Mouse (Mus musculus): ENCODE results near the gene Wwc1.
"Not testable (repeated sequence)": the region's sequence is repeated elsewhere in the genome, so short reads cannot be mapped to it uniquely, and the experiment has no call there.

The Wwc1 gene

DNA sequence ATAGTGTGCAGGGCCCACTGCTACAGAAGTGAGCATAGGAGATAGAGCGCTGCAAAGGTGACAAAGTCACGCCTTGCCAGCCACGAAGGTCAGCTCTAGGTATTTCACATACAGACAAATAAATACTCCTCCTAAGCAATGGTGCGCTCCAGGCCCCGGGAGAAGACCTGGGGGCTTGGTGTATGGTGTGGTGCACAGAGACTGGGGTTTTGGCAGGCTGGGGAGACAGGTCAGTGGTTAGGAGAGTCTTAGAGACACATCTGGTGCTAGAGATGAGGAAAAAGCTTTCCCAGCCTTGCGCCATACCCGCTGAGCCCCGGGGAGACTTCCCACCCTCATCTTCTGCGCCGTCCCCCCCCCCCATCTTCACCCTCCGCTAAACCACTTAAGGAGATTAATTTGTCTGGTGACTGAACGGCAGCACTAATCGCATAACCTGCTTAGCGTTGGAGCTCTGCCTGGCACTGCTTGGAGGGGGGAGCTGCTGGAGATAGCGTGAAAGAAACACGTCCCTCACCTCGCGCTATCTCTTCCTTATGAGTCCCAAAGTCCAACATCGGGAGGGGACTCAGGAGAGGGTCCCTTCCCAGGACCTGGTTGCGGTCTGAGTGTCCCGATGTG is 106.6 kb downstream of the Wwc1 start:
- no peak for DNase-seq

GRCm38 (mm10) chr11:35870961-35871360 is 109.4 kb downstream of the Wwc1 start:
- DNase-seq, result no peak

- no peak for DNase-seq
Measured at GRCm38 (mm10) chr11:35866140-35866539, 114.2 kb downstream of the Wwc1 start.

DNA sequence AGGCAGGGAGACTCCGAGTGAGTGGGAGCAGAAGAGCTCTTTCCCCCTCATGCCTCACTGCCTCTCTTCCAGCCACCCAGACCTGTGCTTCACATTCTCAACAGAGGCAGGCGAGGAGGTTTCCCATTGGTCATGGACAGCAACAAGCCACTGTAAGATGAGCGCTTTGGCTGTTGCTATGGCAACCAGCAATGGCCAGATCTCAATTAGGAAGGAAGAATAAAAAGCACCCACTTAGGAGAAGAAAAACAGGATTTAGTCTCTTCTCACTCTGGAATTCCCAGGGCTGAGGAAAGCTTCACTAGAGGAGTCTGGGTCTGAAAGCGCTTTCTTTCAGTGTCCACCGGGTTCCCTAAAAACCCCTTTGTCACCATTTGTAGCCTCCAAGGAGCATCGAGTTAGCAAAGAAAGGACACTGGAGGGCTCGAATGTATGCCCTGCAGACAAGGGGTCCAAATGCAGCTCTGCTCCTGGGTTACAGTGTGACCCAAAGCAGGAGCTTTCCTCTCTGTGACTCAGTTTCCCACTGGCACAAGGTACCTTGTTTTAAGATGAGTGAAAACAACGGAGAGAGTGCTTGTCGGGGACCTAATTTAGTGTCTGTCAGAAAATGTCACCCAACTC is 115.2 kb downstream of the Wwc1 start:
- no peak for DNase-seq

DNA sequence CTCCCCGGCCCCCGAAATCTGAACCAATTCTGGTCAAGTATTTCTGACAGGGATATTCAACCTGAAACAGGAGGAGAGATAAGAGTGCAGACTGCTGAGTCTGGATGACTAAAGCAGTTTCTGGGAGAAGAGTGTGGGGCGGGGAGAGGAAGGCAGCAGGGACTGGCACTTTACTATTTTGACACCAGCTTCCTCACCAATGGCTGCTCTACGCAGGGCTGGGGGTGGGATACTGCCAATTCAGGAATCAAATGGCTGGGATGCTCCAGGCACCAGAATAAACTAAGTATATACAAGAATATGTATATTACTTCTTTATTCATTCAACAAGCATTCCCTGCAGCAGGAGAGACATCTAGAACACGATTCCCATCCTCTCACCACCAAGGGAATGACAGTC is 116.7 kb downstream of the Wwc1 start:
- no peak for DNase-seq

- DNase-seq, result no peak
Measured at GRCm38 (mm10) chr11:35857395-35858067, 122.8 kb downstream of the Wwc1 start.

GRCm38 (mm10) chr11:35856359-35857040 is 123.8 kb downstream of the Wwc1 start:
- no peak for DNase-seq

- no peak for DNase-seq
Measured at GRCm38 (mm10) chr11:35855567-35855966, 124.8 kb downstream of the Wwc1 start.

DNA sequence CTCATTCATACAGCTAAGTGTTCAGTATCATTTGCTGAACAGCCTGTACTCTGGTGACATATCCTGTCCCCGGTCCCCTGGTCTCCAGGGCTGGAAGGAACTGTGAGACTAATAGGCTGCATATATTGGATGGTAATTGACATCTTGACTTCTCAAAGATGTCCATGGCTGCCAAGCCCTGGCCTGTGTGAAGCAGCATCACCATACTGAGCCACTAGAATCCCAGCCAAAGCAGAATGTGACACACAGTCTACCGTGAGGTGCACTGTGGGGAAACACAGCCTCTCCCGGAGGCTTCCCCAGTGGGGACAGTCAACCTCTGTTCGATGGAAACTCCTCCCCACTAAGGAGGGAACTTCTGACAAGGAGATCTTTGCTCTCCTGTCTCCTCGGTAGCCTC is 125.4 kb downstream of the Wwc1 start:
- no peak for DNase-seq

DNA sequence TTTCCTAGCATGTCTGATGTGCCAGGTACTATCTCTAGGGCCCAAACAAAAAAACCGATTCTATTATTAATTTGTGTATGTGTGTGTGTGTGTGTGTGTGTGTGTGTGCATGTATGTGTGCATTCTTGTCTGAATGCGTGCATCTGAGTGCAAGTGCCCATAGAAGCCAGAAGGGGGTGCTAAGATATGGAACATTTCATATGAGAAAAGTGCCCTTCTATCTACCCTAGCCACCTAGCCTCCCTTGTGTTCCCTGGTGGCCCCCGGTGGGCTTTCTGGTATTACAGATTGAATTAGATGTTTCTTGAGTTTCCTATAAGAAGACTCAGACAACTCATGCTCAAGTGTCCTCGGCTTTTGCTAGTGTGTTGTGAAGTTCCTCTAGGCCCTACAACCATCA is 126.7 kb downstream of the Wwc1 start:
- no peak for DNase-seq

DNA sequence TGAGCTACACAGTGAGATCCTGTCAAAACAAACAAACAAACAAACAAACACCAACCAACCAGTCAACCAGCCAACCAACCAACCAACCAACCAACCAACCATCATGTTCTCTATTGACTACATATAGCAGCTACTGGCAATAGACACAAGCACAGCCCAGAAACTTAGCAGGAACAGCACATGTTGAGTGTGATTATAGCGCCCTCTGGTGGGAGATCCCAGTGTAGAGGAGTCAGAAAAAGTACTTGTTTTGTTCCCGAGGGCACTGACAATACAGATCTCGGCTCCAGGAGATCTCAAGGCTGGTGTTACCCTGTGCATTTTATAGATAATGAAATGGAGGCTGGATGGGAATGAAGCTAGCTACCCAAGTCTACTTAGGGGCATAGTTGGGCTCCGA is 127.6 kb downstream of the Wwc1 start:
- DNase-seq, result peak; percentile 50

GRCm38 (mm10) chr11:35844299-35844698 is 136.0 kb downstream of the Wwc1 start:
- DNase-seq, result no peak

GRCm38 (mm10) chr11:35842560-35842959 is 137.8 kb downstream of the Wwc1 start:
- DNase-seq, result not testable (repeated sequence)

- peak; percentile 26 for DNase-seq
Measured at GRCm38 (mm10) chr11:35841738-35842325, 138.5 kb downstream of the Wwc1 start.

DNA sequence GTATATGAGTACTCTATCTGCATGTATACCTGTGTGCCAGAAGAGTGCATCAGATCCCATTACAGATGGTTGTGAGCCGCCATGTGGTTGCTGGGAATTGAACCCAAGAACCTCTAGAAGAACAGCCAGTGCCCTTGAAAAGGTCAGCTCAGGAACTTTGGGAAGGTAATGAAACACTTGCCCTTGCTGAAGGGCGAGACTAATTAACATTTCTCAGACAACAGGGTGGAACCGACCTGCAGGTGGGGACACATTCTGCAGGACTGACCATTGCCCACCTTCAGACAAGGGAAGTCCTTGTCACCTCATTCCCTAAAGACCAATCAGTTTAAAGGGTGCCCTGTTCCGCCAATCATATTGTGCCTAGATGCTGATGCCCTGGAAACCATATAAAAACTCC is 139.5 kb downstream of the Wwc1 start:
- DNase-seq, result not testable (repeated sequence)

DNA sequence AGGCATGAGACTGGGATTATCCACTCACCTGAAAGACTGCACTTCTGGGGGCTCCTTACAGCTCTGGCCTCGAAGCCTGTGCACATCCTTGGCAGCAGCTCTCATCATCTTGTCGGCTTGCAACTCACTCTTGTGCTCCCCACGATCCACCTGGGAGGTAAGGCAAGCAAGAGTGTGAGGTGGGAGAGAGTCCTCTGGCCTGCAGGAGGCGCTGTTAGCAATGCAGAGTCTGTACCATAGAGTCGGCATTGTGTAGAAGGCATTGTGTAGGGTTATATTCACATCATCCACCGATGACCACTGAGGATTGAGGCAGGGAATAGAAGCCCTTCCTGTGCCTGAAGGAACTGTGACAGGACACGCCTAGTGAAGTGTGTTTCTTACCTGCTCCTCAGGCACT is 140.0 kb downstream of the Wwc1 start:
- peak; percentile 55 for DNase-seq

- DNase-seq, result peak; percentile 83
Measured at GRCm38 (mm10) chr11:35838345-35839338, 141.7 kb downstream of the Wwc1 start.

DNA sequence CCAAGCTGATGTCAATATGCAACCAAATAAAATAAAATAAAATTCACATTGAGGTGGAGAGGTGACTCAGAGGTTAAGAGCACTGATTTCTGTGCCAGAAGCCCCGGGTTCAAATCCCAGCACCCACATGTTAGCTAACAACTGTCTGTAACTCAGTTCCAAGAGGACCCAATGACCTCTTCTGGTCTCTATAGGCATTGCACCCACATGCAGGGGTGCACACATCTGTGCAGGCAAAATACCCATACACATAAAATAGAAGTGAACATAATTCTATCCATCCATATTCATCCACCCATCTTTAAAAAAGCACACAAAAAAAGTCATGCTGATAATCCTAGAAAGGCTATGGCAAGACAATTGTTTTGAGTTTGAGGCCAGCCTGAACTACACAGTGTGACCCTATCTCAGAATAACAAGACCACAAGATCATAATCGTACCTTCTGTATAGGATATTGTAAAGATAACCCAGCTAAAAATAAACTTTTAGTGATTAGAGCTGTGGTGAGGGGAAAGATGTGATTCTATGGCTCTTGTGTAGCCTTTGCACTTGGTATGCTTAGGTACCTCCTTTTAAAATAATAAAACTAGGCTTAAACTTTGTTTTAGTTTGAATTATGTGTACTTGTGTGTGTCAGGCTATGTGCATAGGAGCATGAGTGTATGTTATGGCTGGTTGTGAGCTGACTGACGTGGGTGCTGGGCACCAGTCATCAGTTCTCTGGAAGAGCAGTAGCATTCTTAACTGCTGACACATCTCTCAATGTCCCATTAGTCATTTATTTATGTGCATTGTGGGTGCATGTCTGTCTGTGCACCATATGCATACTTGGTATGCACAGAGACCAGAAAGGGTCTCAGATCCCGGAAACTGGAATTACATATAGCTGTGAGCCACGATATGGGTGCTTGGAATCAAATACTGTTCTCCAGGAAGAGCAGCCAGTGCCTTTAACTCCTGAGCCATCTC is 142.9 kb downstream of the Wwc1 start:
- DNase-seq, result no peak

DNA sequence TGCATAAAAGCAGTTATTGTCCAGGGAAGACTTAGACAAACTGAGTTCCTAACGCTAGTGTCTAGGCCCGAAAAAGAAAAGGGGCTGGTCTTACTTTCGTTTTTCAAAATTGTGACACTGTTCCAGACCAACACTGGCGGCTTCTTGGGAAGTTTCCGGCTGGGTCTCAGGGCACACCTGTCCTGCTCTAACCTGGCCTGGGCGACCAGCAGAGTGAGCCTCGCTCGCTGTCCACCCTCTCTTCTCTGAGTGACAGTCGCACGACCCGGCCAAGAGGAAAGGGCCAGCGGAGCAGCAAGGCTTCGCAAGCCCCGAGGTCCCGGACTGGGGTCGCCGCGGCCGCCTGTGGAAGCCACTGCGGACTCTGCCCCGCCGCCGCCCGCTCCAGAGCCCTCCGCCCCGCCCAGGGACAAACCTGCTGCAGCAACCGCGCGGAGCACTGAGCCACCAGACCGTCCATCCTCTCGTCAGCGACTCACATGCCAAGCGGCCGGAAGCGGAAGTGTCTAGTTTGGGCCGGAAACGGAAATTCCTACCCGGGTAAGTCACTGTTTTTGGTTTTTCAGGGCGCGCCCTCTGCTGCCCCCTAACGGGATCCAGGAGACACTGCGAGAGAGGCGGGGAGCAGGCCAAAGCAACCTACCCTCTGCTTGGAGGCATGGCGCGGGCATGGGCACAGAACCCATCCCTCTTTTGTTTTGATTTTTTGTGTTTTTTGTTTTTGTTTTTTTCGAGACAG is 146.1 kb downstream of the Wwc1 start, which contains the start of gene Rars:
Gene Rars, minus strand, starts transcription at position 485 of the 739 bp plus-strand sequence.
- peak; percentile 94 for DNase-seq

DNA sequence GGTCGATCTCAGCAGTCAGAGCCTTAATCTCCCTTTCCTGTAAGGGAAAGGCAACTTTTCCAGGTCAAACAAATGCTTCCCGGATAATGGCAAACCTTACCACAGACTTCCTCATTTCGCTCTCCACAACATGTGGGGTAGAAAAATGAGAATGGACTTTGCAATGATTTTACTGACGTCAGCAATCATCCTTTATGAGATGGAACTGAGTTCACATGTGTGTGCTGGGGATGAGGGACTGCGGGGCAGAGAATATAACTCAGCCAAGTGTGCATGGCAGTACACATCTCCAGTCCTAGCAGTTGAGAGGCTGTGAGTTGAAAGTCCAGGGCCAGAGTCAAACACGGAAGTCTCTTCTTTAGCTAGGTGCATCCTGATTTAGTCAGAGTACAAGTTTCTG is 147.1 kb downstream of the Wwc1 start:
- no peak for DNase-seq
